9 mouse cellular contexts compared by ENCODE assay signal in genomic region chr7:19520032-19520431, GRCm38 (mm10). TPM values are rescaled to one million over a fixed set of nuclear protein-coding genes. Genes with fewer than 3 reads are reported as not detected.
DNase-seq lines count a peak whose midpoint lies in the region; ATAC-seq and TF ChIP-seq lines count a peak whose summit lies in the region.
"Had no signal": no experiment of that assay in that cellular context is flagged by ENCODE, and none has a peak within 500 bp of the region (broad histone marks: within the 10 kb centered on the region; RNA-seq: fewer than 3 reads in every experiment).

No protein-coding gene starts in this region.

- no peak for ATAC-seq in heart, embryonic 16.5 days (replicated peaks; ENCODE audit: extremely low read depth, insufficient read depth, low FRiP score)
- no peak for ATAC-seq in embryonic facial prominence, embryonic 13.5 days (ENCODE audit: insufficient number of reproducible peaks, insufficient read depth, low FRiP score, low TSS enrichment, low read depth)
- ATAC-seq in intestine, postnatal 0 days = no peak
- ATAC-seq in midbrain, postnatal 0 days (ENCODE audit: low FRiP score) = no peak

- H3K4me1 ChIP-seq in heart, embryonic 16.5 days (ENCODE audit: control insufficient read depth, insufficient read depth, low read length) = peaks cover 21% of the 10 kb centered on the region
- H3K4me1 ChIP-seq in heart, adult 2 months (ENCODE audit: control insufficient read depth, insufficient read depth, low read length) = no peaks in the 10 kb centered on the region
- peaks cover 36% of the 10 kb centered on the region for H3K4me1 ChIP-seq in embryonic facial prominence, embryonic 13.5 days
- 0 out of 2 replicates have a peak, but pooled peaks cover 6% of the 10 kb centered on the region for H3K4me1 ChIP-seq in intestine, postnatal 0 days (replicated peaks; ENCODE audit: control insufficient read depth, insufficient read depth, low read length)
- peaks cover 3% of the 10 kb centered on the region; the same call in 1 of the 2 replicates for H3K4me1 ChIP-seq in midbrain, postnatal 0 days (ENCODE audit: insufficient read depth, low read length)

- no peaks in the 10 kb centered on the region for H3K9me3 ChIP-seq in heart, embryonic 16.5 days (replicated peaks; ENCODE audit: control insufficient read depth, low read length)
- H3K9me3 ChIP-seq in embryonic facial prominence, embryonic 13.5 days = no peaks in the 10 kb centered on the region
- H3K9me3 ChIP-seq in intestine, postnatal 0 days (ENCODE audit: control insufficient read depth) = no peaks in the 10 kb centered on the region
- H3K9me3 ChIP-seq in midbrain, postnatal 0 days (ENCODE audit: low read length) = no peaks in the 10 kb centered on the region

- peak overlapping the region; percentile 66 for H3K9ac ChIP-seq in heart, embryonic 16.5 days (ENCODE audit: low read length)
- H3K9ac ChIP-seq in heart, adult 2 months (ENCODE audit: low read depth, low read length) = no peak overlapping the region
- H3K9ac ChIP-seq in embryonic facial prominence, embryonic 13.5 days = peak overlapping the region; percentile 68
- H3K9ac ChIP-seq in intestine, postnatal 0 days (ENCODE audit: low read depth, low read length) = no peak overlapping the region
- peak overlapping the region; percentile 39 for H3K9ac ChIP-seq in midbrain, postnatal 0 days (replicated peaks; ENCODE audit: low read length, poor library complexity, severe bottlenecking)

- no peak for TF ChIP-seq EP300 in heart, adult 2 months (IDR thresholded peaks at IDR 0.05; ENCODE audit: insufficient read depth, low read depth, low read length)

- intact Hi-C loops in heart, adult 2 months (cut with DNase I) = no loop called here

- H3K4me2 ChIP-seq in heart, embryonic 16.5 days (ENCODE audit: low read depth, low read length) = peak overlapping the region; percentile 63
- peak overlapping the region; percentile 53 for H3K4me2 ChIP-seq in embryonic facial prominence, embryonic 13.5 days
- peak overlapping the region; percentile 22; the same call in 1 of the 2 replicates for H3K4me2 ChIP-seq in intestine, postnatal 0 days (replicated peaks; ENCODE audit: low read depth)
- peak overlapping the region; percentile 40 for H3K4me2 ChIP-seq in midbrain, postnatal 0 days (ENCODE audit: low read depth, low read length, poor library complexity, severe bottlenecking)

- H3K79me2 ChIP-seq in heart, adult 2 months (replicated peaks; ENCODE audit: control insufficient read depth, insufficient read depth, low read length) = no peaks in the 10 kb centered on the region

- no peak for TF ChIP-seq CTCF in heart, adult 2 months (IDR thresholded peaks at IDR 0.05)
- no peak for TF ChIP-seq CTCF in intestine, postnatal 0 days (IDR thresholded peaks at IDR 0.05; ENCODE audit: low read depth)
- TF ChIP-seq CTCF in midbrain, postnatal 0 days (IDR thresholded peaks at IDR 0.05) = no peak

- no peak overlapping the region for H3K27ac ChIP-seq in heart, embryonic 16.5 days (ENCODE audit: low read length)
- H3K27ac ChIP-seq in heart, adult 2 months = no peak overlapping the region
- H3K27ac ChIP-seq in embryonic facial prominence, embryonic 13.5 days = no peak overlapping the region
- H3K27ac ChIP-seq in intestine, postnatal 0 days (ENCODE audit: low read depth, low read length) = no peak overlapping the region
- no peak overlapping the region for H3K27ac ChIP-seq in midbrain, postnatal 0 days (ENCODE audit: low read depth, low read length)

- no peak for TF ChIP-seq POLR2A in heart, adult 2 months (IDR thresholded peaks at IDR 0.05; ENCODE audit: insufficient read depth, low read depth, low read length)

- no peak for DNase-seq in heart, adult 2 months
- DNase-seq in midbrain, postnatal 0 days (ENCODE audit: low spot score) = no peak
- no peak for DNase-seq in urinary bladder, postnatal 4 days (ENCODE audit: low spot score in 2 of 2)
- DNase-seq in left cerebral cortex, adult 8-10 months (ENCODE audit: low spot score in 2 of 2) = no peak
- no peak for DNase-seq in lung, postnatal 4 days
- DNase-seq: right cerebral cortex, postnatal 14 days had no signal

- peak overlapping the region; percentile 40 for H3K4me3 ChIP-seq in heart, embryonic 16.5 days (ENCODE audit: low read length)
- no peak overlapping the region for H3K4me3 ChIP-seq in heart, adult 2 months
- H3K4me3 ChIP-seq in embryonic facial prominence, embryonic 13.5 days = peak overlapping the region; percentile 29
- no peak overlapping the region for H3K4me3 ChIP-seq in intestine, postnatal 0 days (ENCODE audit: low read depth, low read length)
- peak overlapping the region; percentile 22 for H3K4me3 ChIP-seq in midbrain, postnatal 0 days (ENCODE audit: low read depth, low read length)

- H3K36me3 ChIP-seq in heart, embryonic 16.5 days (ENCODE audit: control insufficient read depth, insufficient read depth) = no peaks in the 10 kb centered on the region
- H3K36me3 ChIP-seq in heart, adult 2 months (ENCODE audit: control insufficient read depth, insufficient read depth, low read length) = no peaks in the 10 kb centered on the region
- H3K36me3 ChIP-seq in embryonic facial prominence, embryonic 13.5 days = no peaks in the 10 kb centered on the region
- no peaks in the 10 kb centered on the region for H3K36me3 ChIP-seq in intestine, postnatal 0 days (ENCODE audit: control insufficient read depth, insufficient read depth)
- no peaks in the 10 kb centered on the region for H3K36me3 ChIP-seq in midbrain, postnatal 0 days (ENCODE audit: insufficient read depth, low read length)

- peaks cover 73% of the 10 kb centered on the region for H3K27me3 ChIP-seq in heart, embryonic 16.5 days (ENCODE audit: control insufficient read depth, insufficient read depth, low read length)
- peaks cover 17% of the 10 kb centered on the region for H3K27me3 ChIP-seq in heart, adult 2 months (ENCODE audit: control insufficient read depth, insufficient read depth, low read length)
- peaks cover 90% of the 10 kb centered on the region for H3K27me3 ChIP-seq in embryonic facial prominence, embryonic 13.5 days
- H3K27me3 ChIP-seq in intestine, postnatal 0 days (replicated peaks; ENCODE audit: control insufficient read depth, insufficient read depth, low read length) = peaks cover 69% of the 10 kb centered on the region
- H3K27me3 ChIP-seq in midbrain, postnatal 0 days (ENCODE audit: insufficient read depth, low read length) = peaks cover 43% of the 10 kb centered on the region

- 3% methylated on average over 22 of the region's 23 CpGs for WGBS in heart, embryonic 16.5 days
- 16% methylated on average over 22 of the region's 23 CpGs for WGBS in heart, adult 2 months
- 5% methylated on average over 22 of the region's 23 CpGs for WGBS in embryonic facial prominence, embryonic 13.5 days
- 8% methylated on average over 21 of the region's 23 CpGs for WGBS in intestine, postnatal 0 days
- WGBS in midbrain, postnatal 0 days = 6% methylated on average over 23 of the region's 23 CpGs

RNA-seq across cellular contexts. Expression of gene Nkpd1, which starts 2.4 kb away (rescaled TPM):
- polyA plus RNA-seq in heart, embryonic 16.5 days (2015; fragmentation: Nextera tagmentation; extraction: Ambion mirVana) = 0.14 TPM in 1 of 2 replicates, not detected in the other
- total RNA-seq in heart, adult 2 months (2021) = not detected
- 0.06 TPM in 1 of 2 replicates, not detected in the other for polyA plus RNA-seq in heart, adult 2 months (2012; rRNA removed)
- 0.08 and 0.15 TPM in 2 replicates for polyA plus RNA-seq in embryonic facial prominence, embryonic 13.5 days (2015; fragmentation: Nextera tagmentation; extraction: Ambion mirVana)
- polyA plus RNA-seq in intestine, postnatal 0 days (2015; fragmentation: Nextera tagmentation; extraction: Ambion mirVana) = not detected in 2 replicates
- total RNA-seq in midbrain, postnatal 0 days (2014; rRNA removed) = 2.3 TPM in 2 replicates
- 1.6 and 1.8 TPM in 2 replicates for polyA plus RNA-seq in midbrain, postnatal 0 days (2015; fragmentation: Nextera tagmentation; extraction: Ambion mirVana)
- total RNA-seq in left cerebral cortex, adult 8-10 months (2022) = 1 to 10 TPM in 2 of 4 experiments, under 1 TPM in 2; 0.83 to 1.7 (median 1.1) TPM

RNA-seq across cellular contexts. Expression of gene Trappc6a, which starts 11.8 kb away (rescaled TPM):
- 73.2 and 83.4 TPM in 2 replicates for polyA plus RNA-seq in heart, embryonic 16.5 days (2015; fragmentation: Nextera tagmentation; extraction: Ambion mirVana)
- total RNA-seq in heart, adult 2 months (2021) = 10 to 100 TPM; 32.2 to 33.5 TPM
- polyA plus RNA-seq in heart, adult 2 months (2012; rRNA removed) = 32.9 and 45.0 TPM in 2 replicates
- 60.2 and 64.1 TPM in 2 replicates for polyA plus RNA-seq in embryonic facial prominence, embryonic 13.5 days (2015; fragmentation: Nextera tagmentation; extraction: Ambion mirVana)
- 108 and 118 TPM in 2 replicates for polyA plus RNA-seq in intestine, postnatal 0 days (2015; fragmentation: Nextera tagmentation; extraction: Ambion mirVana)
- 14.9 and 23.9 TPM in 2 replicates for total RNA-seq in midbrain, postnatal 0 days (2014; rRNA removed)
- 32.2 and 32.6 TPM in 2 replicates for polyA plus RNA-seq in midbrain, postnatal 0 days (2015; fragmentation: Nextera tagmentation; extraction: Ambion mirVana)
- total RNA-seq in left cerebral cortex, adult 8-10 months (2022) = 10 to 100 TPM; 19.0 to 25.5 (median 23.5) TPM

RNA-seq across cellular contexts. Expression of gene Bloc1s3, which starts 11.9 kb away (rescaled TPM):
- polyA plus RNA-seq in heart, embryonic 16.5 days (2015; fragmentation: Nextera tagmentation; extraction: Ambion mirVana) = 1.6 and 1.7 TPM in 2 replicates
- total RNA-seq in heart, adult 2 months (2021) = 1 to 10 TPM; 2.2 to 2.5 TPM
- 3.9 and 5.4 TPM in 2 replicates for polyA plus RNA-seq in heart, adult 2 months (2012; rRNA removed)
- 2.3 and 2.7 TPM in 2 replicates for polyA plus RNA-seq in embryonic facial prominence, embryonic 13.5 days (2015; fragmentation: Nextera tagmentation; extraction: Ambion mirVana)
- 3.4 TPM in 2 replicates for polyA plus RNA-seq in intestine, postnatal 0 days (2015; fragmentation: Nextera tagmentation; extraction: Ambion mirVana)
- 17.8 and 21.4 TPM in 2 replicates for total RNA-seq in midbrain, postnatal 0 days (2014; rRNA removed)
- polyA plus RNA-seq in midbrain, postnatal 0 days (2015; fragmentation: Nextera tagmentation; extraction: Ambion mirVana) = 3.9 and 4.2 TPM in 2 replicates
- 1 to 10 TPM; 6.5 to 7.7 (median 7.1) TPM for total RNA-seq in left cerebral cortex, adult 8-10 months (2022)

RNA-seq across cellular contexts. Expression of gene Ppp1r37, which starts 42.8 kb away (rescaled TPM):
- polyA plus RNA-seq in heart, embryonic 16.5 days (2015; fragmentation: Nextera tagmentation; extraction: Ambion mirVana) = 18.2 and 21.1 TPM in 2 replicates
- total RNA-seq in heart, adult 2 months (2021) = 10 to 100 TPM; 58.0 to 69.5 TPM
- polyA plus RNA-seq in heart, adult 2 months (2012; rRNA removed) = 56.0 and 66.4 TPM in 2 replicates
- polyA plus RNA-seq in embryonic facial prominence, embryonic 13.5 days (2015; fragmentation: Nextera tagmentation; extraction: Ambion mirVana) = 26.0 and 30.3 TPM in 2 replicates
- polyA plus RNA-seq in intestine, postnatal 0 days (2015; fragmentation: Nextera tagmentation; extraction: Ambion mirVana) = 13.9 and 15.0 TPM in 2 replicates
- total RNA-seq in midbrain, postnatal 0 days (2014; rRNA removed) = 114 and 127 TPM in 2 replicates
- 27.8 and 28.1 TPM in 2 replicates for polyA plus RNA-seq in midbrain, postnatal 0 days (2015; fragmentation: Nextera tagmentation; extraction: Ambion mirVana)
- total RNA-seq in left cerebral cortex, adult 8-10 months (2022) = 100 to 1,000 TPM; 118 to 134 (median 124) TPM

RNA-seq across cellular contexts. Expression of gene Exoc3l2, which starts 56.9 kb away (rescaled TPM):
- 0.50 and 0.59 TPM in 2 replicates for polyA plus RNA-seq in heart, embryonic 16.5 days (2015; fragmentation: Nextera tagmentation; extraction: Ambion mirVana)
- 1 to 10 TPM in 1 of 2 experiments, under 1 TPM in 1; 0.80 to 1.2 TPM for total RNA-seq in heart, adult 2 months (2021)
- 1.5 and 1.7 TPM in 2 replicates for polyA plus RNA-seq in heart, adult 2 months (2012; rRNA removed)
- 0.73 and 0.84 TPM in 2 replicates for polyA plus RNA-seq in embryonic facial prominence, embryonic 13.5 days (2015; fragmentation: Nextera tagmentation; extraction: Ambion mirVana)
- polyA plus RNA-seq in intestine, postnatal 0 days (2015; fragmentation: Nextera tagmentation; extraction: Ambion mirVana) = 1.1 and 1.9 TPM in 2 replicates
- total RNA-seq in midbrain, postnatal 0 days (2014; rRNA removed) = 0.28 and 0.49 TPM in 2 replicates
- 1.5 and 1.6 TPM in 2 replicates for polyA plus RNA-seq in midbrain, postnatal 0 days (2015; fragmentation: Nextera tagmentation; extraction: Ambion mirVana)
- 1 to 10 TPM in 1 of 4 experiments, under 1 TPM in 3; 0.59 to 1.1 (median 0.79) TPM for total RNA-seq in left cerebral cortex, adult 8-10 months (2022)

Comparison
In these comparisons a context has a peak if more than half of its experiments do, and no peak if none do; other contexts are left out.
1. H3K4me3 ChIP-seq: peak in heart, embryonic 16.5 days (single experiment), embryonic facial prominence, embryonic 13.5 days (single experiment) and midbrain, postnatal 0 days (single experiment); none in heart, adult 2 months (single experiment) and intestine, postnatal 0 days (single experiment).
2. H3K9ac ChIP-seq: peak in heart, embryonic 16.5 days (single experiment), embryonic facial prominence, embryonic 13.5 days (single experiment) and midbrain, postnatal 0 days (single experiment); none in heart, adult 2 months (single experiment) and intestine, postnatal 0 days (single experiment).
3. Peak in every context shown above with its lines, with median percentiles within 50 percentile points of each other: H3K4me2 ChIP-seq.